Mouse (Mus musculus): Measurements from ENCODE around the gene Ifna12. TPM values are rescaled to one million over a fixed set of nuclear protein-coding genes. Genes with fewer than 3 reads are reported as not detected.
A peak's percentile ranks its signal among the peaks of the same experiment; 100 is the strongest.
"Not testable (repeated sequence)": the region's sequence is repeated elsewhere in the genome, so short reads cannot be mapped to it uniquely, and the experiment has no call there.

The Ifna12 gene
- polyA plus RNA-seq (2015; fragmentation: Nextera tagmentation; extraction: Ambion mirVana), result not detected in 2 replicates

DNA sequence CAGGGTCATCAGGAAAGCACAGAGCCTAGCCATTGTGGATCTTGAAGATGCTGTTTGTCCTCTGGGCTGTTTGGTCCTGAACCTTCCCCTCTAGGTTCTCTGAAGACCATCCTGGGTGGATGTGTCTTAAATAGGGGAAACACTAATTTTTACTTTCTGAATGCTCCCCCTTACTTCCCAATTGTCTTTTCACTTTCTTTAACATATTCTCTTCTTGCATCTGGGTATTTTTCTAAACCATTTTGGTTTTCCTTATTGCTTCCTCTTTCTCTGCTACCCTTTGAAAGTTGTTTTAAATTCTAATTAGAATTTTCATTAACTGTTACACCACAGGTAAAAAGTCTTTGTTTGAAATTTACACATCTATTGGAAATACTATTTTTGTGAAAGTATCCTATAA, at the start of gene Ifna12:
TSS of gene Ifna12 (minus strand) at position 101 of the 400 bp plus-strand sequence.
- ATAC-seq (ENCODE audit: low read depth), result no peak

DNA sequence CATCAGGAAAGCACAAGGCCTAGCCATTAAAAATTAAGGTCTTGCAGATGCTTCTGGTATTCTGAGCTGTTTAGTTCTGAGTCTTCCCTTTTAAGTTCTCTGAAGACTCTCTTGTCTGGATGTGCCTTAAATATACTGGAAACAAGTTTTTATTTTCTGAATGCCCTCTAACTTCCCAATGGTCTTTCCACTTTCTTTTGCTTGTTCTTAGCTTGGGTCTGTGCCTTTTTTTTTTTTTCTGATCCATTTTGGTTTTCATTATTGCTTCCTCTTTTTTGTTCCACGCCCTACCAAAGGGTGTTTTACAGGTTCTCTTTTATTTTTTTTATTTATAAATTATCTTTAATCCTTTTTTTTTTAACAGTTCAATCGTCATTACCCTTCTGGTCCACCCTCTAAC, 41.2 kb upstream of the Ifna12 start, which contains the start of gene Ifna13:
TSS of gene Ifna13 (minus strand) at position 101 of the 400 bp plus-strand sequence.
- H3K4me1 ChIP-seq (replicated peaks), result no peaks in the 10 kb centered on the region
- WGBS, result 72% methylated on average over 2 of the region's 2 CpGs
- no peak within 1 kb of the TSS for H3K4me2 ChIP-seq

More for the DNA sequence above, at the start of gene Ifna12:
- H3K36me3 ChIP-seq, result no peaks in the 10 kb centered on the region
- no peak within 1 kb of the TSS for H3K9ac ChIP-seq
- no peaks in the 10 kb centered on the region for H3K9me3 ChIP-seq
- no peaks in the 10 kb centered on the region for H3K4me1 ChIP-seq (replicated peaks)
- no peak within 1 kb of the TSS for H3K4me2 ChIP-seq
- H3K27me3 ChIP-seq, result no peaks in the 10 kb centered on the region
- H3K27ac ChIP-seq (replicated peaks), result no peak within 1 kb of the TSS
- no peak within 1 kb of the TSS for H3K4me3 ChIP-seq

GRCm38 (mm10) chr4:88642526-88642925, 39.4 kb upstream of the Ifna12 start:
- H3K9me3 ChIP-seq, result no peaks in the 10 kb centered on the region
- WGBS, result 35% methylated on average over 2 of the region's 2 CpGs
- no peak overlapping the region for H3K27ac ChIP-seq (replicated peaks)
- no peaks in the 10 kb centered on the region for H3K4me1 ChIP-seq (replicated peaks)
- H3K27me3 ChIP-seq, result no peaks in the 10 kb centered on the region
- no peak overlapping the region for H3K9ac ChIP-seq
- no peaks in the 10 kb centered on the region for H3K36me3 ChIP-seq
- H3K4me2 ChIP-seq, result no peak overlapping the region
- no peak for ATAC-seq (ENCODE audit: low read depth)
- H3K4me3 ChIP-seq, result no peak overlapping the region

More for the DNA sequence above, 41.2 kb upstream of the Ifna12 start, which contains the start of gene Ifna13:
- Histone ChIP-seq H3K27me3 (no peaks in the 10 kb centered on the region), H3K27ac (replicated peaks) (no peak within 1 kb of the TSS), H3K9me3 (no peaks in the 10 kb centered on the region), H3K9ac (no peak within 1 kb of the TSS), H3K4me3 (no peak within 1 kb of the TSS), H3K36me3 (no peaks in the 10 kb centered on the region)
- ATAC-seq (ENCODE audit: low read depth), result no peak

DNA sequence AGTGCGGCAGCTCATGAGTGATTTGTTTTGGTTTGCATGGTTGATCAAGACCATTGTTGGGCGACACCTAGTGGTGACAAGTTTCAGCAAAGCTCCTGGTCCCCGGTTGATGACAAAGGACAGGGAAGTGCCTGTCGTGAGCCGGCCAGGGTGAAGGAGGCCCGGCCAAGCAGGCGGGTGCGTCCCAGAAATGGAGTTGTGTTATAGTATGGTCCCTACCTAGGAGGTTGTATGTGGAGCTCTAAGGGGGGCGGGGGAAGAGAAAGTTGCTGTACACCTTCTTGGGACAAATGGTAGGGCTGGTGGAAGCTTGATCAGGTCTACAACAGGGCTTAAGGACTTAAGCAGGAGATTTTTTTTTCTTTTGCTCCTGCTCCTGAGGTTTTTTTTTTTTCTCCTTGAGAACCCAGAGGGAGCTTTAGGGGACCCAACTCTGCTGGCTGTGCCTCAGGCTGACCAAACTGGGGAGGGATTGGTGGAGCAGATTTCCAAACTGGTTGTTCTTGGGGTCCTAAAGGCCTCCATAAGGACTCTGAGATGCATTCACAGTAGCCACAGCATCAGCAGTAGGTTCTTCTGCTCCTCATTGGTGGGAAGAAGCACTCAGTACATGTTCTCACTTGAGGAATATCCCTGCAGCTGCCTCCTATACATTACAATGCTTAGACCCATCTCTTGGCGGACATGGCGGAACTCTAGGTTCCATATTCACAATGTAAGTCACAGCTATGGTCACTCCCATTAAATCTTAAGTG, 38.1 kb upstream of the Ifna12 start:
- Histone ChIP-seq H3K36me3 (no peaks in the 10 kb centered on the region), H3K4me1 (replicated peaks) (no peaks in the 10 kb centered on the region), H3K9ac (peak overlapping the region; percentile 31; the same call in 1 of the 2 replicates), H3K4me2 (peak overlapping the region; percentile 46), H3K27me3 (no peaks in the 10 kb centered on the region), H3K4me3 (peak overlapping the region; percentile 26), H3K27ac (replicated peaks) (no peak overlapping the region), H3K9me3 (no peaks in the 10 kb centered on the region)
- 17% methylated on average over 11 of the region's 11 CpGs for WGBS
- peak; percentile 93 for ATAC-seq (ENCODE audit: low read depth)

DNA sequence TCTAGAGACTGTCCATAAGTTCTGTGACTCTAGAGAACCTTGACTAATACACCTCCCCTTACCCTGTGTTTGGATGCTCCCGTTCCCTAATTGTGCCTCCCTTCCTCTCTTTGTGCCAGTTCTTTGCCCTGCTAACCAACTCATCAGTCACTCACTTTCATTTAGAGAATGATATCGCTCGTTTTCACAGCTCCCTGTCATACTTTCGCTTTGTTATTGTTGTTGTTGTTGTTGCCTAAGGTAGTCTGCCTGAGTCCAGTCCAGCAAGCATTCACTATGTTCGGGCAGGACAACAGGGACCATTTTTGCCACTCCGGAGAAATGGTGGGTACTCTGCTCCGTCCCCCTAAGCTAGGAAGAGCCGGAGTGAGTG, 37.5 kb upstream of the Ifna12 start:
- Histone ChIP-seq H3K27me3 (no peaks in the 10 kb centered on the region), H3K9me3 (no peaks in the 10 kb centered on the region), H3K4me1 (replicated peaks) (no peaks in the 10 kb centered on the region), H3K4me3 (peak overlapping the region; percentile 26), H3K9ac (peak overlapping the region; percentile 31; the same call in 1 of the 2 replicates), H3K27ac (replicated peaks) (no peak overlapping the region), H3K36me3 (no peaks in the 10 kb centered on the region), H3K4me2 (peak overlapping the region; percentile 46)
- WGBS, result 67% methylated on average over 8 of the region's 8 CpGs
- ATAC-seq (ENCODE audit: low read depth), result no peak

DNA sequence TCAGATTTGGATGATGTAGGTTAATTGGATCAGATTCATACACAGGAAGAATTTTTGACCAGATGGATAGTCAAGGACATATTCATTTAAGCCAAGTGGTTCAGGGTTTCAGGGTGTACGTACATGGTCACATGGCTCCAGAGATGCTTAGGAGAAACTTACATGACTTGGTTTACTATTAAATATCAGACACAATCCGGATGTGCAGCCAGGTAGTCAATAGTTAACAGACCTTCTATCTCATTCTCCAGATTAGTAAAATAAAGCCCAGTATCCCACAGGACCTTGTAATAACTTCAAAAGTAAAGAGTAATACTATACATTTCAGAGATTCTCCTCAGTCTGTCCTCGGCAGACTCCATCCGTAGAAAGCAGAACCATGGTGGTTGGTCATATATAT, 31.1 kb upstream of the Ifna12 start, which contains the start of gene C87499:
TSS of gene C87499 (minus strand) at position 101 of the 400 bp plus-strand sequence.
- H3K36me3 ChIP-seq, result no peaks in the 10 kb centered on the region
- H3K4me3 ChIP-seq, result no peak within 1 kb of the TSS
- H3K27me3 ChIP-seq, result no peaks in the 10 kb centered on the region
- no peak within 1 kb of the TSS for H3K4me2 ChIP-seq
- H3K4me1 ChIP-seq (replicated peaks), result no peaks in the 10 kb centered on the region
- no peak within 1 kb of the TSS for H3K9ac ChIP-seq
- WGBS, result 90% methylated on average over 4 of the region's 4 CpGs
- H3K27ac ChIP-seq (replicated peaks), result no peak within 1 kb of the TSS
- no peaks in the 10 kb centered on the region for H3K9me3 ChIP-seq
- no peak for ATAC-seq (ENCODE audit: low read depth)

GRCm38 (mm10) chr4:88592285-88592684, 10.9 kb downstream of the Ifna12 start, which contains the start of gene Ifna9:
TSS of gene Ifna9 (minus strand) at chr4:88592385.
- Histone ChIP-seq H3K4me3 (no peak within 1 kb of the TSS), H3K27ac (replicated peaks) (no peak within 1 kb of the TSS), H3K4me2 (no peak within 1 kb of the TSS), H3K4me1 (replicated peaks) (no peaks in the 10 kb centered on the region), H3K9ac (no peak within 1 kb of the TSS), H3K36me3 (no peaks in the 10 kb centered on the region), H3K9me3 (no peaks in the 10 kb centered on the region), H3K27me3 (no peaks in the 10 kb centered on the region)
- ATAC-seq (ENCODE audit: low read depth), result no peak
- WGBS, result 75% methylated on average over 1 of the region's 1 CpGs

DNA sequence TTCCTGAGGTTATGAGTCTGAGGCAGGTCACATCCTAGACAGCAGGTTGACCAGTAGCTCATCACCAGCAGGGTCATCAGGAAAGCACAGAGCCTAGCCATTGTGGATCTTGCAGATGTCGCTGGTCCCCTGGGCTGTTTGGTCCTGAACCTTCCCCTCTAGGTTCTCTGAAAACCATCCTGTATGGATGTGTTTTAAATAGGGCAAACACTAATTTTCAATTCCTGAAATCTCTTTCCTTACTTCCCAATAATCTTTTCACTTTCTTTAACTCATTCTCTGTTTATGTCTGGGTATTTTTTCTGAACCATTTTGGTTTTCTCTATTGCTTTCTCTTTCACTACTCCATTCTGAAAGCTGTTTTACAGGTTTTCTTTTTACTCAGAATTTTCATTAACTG, 31.5 kb downstream of the Ifna12 start, which contains the start of gene Ifna14:
TSS of gene Ifna14 (minus strand) at position 101 of the 400 bp plus-strand sequence.
- H3K4me3 ChIP-seq, result no peak within 1 kb of the TSS
- no peak within 1 kb of the TSS for H3K27ac ChIP-seq (replicated peaks)
- H3K9ac ChIP-seq, result no peak within 1 kb of the TSS
- 85% methylated on average over 1 of the region's 1 CpGs for WGBS
- no peak within 1 kb of the TSS for H3K4me2 ChIP-seq
- H3K4me1 ChIP-seq (replicated peaks), result no peaks in the 10 kb centered on the region
- no peak for ATAC-seq (ENCODE audit: low read depth)
- H3K9me3 ChIP-seq, result no peaks in the 10 kb centered on the region
- no peaks in the 10 kb centered on the region for H3K36me3 ChIP-seq
- no peaks in the 10 kb centered on the region for H3K27me3 ChIP-seq

- H3K4me3 ChIP-seq, result no peak overlapping the region
- WGBS, result 100% methylated on average over 1 of the region's 1 CpGs
- no peaks in the 10 kb centered on the region for H3K9me3 ChIP-seq
- ATAC-seq (ENCODE audit: low read depth), result no peak
- H3K36me3 ChIP-seq, result no peaks in the 10 kb centered on the region
- H3K27ac ChIP-seq (replicated peaks), result no peak overlapping the region
- no peaks in the 10 kb centered on the region for H3K27me3 ChIP-seq
- no peak overlapping the region for H3K9ac ChIP-seq
- no peaks in the 10 kb centered on the region for H3K4me1 ChIP-seq (replicated peaks)
- H3K4me2 ChIP-seq, result no peak overlapping the region
These were observed 41.4 kb downstream of the Ifna12 start for GRCm38 (mm10) chr4:88561791-88562190.

DNA sequence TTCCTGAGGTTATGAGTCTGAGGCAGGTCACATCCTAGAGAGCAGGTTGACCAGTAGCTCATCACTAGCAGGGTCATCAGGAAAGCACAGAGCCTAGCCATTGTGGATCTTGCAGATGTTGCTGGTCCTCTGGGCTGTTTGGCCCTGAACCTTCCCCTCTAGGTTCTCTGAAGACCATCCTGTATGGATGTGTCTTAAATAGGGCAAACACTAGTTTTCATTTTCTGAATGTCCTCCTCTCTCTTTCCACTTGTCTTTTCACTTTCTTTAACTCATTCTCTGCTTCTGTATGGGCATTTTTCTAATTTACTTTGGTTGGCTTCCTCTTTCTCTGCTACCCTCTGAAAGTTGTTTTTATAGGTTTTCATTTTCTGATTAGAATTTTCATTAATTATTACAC, 45.0 kb downstream of the Ifna12 start, which contains the start of gene Ifna15:
TSS of gene Ifna15 (minus strand) at position 101 of the 400 bp plus-strand sequence.
- not testable (repeated sequence) for H3K4me2 ChIP-seq; H3K4me1 ChIP-seq (replicated peaks); H3K36me3 ChIP-seq; H3K9ac ChIP-seq; H3K27me3 ChIP-seq; H3K4me3 ChIP-seq; H3K27ac ChIP-seq (replicated peaks); H3K9me3 ChIP-seq; ATAC-seq (ENCODE audit: low read depth)

Data from neural tube, embryonic 13.5 days (tissue).